Mouse (Mus musculus) spleen, postnatal 36 days (tissue): ENCODE data around the gene Wfdc17.
A peak's percentile ranks its signal among the peaks of the same experiment; 100 is the strongest.

Source experiments
- DNase-seq, 2 experiments: peaks; one replicate each; pipeline ENCODE4 v3.0.0; 2022; ENCODE audit warnings: low spot score in 2 of 2, mixed read lengths in 1 of 2

Gene Wfdc17

DNA sequence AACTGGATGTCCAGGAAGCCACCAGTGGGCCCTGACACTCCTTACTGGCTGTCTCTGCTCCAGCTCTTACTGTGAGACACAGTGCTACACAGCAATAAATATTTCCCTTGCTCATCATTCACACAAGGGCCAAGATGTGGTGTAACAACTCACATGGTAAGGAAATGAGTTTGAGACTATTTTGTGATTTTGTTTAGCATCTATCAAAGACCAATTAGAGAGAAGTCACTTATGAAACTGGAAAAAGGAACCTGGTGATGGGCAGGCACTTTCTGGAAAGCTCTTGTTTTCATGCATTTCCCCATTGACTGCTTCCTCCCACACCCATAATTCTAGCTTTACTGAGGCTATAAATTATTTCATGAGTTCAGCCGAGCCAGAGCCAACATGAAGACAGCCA lies at the start of gene Wfdc17:
Wfdc17 (plus strand) TSS at position 287 of the 400 bp plus-strand sequence.
- peak in 1 of 2 experiments; percentile 6 for DNase-seq

DNA sequence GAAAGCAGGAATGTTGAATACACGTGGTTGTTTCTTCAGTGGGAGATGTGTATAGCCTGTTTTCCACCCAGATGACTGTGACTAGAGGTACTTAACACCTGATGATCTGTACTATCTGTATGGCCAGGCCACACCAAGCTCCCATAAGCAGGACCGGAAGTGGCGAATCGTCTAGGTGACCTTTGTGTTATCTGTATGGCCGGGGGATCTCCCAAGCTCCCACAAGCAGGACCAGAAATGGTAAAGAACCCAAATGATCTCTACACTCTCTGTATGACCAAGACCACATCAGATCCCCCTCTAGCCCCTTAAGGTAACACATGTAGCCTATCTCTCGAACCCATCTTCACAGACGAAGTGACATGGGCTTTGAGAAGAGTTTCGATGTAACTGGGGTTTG lies 49.2 kb upstream of the Wfdc17 start:
- DNase-seq = no peak

DNA sequence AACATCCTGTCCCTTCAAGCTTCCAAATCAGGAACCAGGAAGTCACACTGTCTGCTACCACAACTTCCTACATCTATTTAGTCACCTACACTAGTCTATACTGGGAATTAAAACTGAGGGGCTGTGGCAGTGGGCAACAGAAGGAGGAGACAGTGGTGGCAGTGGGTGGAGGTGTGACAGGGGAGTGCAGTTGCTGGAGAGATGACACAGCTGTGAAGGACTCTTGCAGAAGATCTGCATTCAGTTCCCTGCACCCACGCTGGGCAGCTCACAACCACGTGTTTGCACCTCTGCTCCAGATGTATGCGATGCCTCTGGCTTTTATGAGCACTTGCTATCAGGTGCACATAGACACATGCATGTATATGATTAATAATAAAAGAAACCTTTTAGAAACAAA lies 46.3 kb upstream of the Wfdc17 start:
- DNase-seq = no peak

DNA sequence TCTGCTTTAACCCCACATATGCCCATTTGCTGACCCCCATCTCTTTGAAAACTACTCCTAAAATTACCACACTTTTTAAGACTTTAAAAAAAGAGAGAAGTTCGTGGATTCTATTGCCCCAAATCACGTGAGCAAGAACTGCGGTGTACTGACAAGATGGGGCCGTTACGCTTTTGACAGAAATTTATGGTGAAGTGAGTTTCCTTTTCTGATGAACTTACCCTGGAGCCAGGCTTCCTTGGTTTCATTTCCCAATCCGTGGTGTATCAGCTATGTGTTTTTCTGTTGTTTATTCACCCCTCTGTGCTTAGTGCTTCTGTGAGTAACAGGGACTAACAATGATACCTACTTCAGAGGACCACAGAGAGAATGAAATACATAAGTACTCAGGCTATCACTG lies 45.0 kb upstream of the Wfdc17 start:
- no peak for DNase-seq

DNA sequence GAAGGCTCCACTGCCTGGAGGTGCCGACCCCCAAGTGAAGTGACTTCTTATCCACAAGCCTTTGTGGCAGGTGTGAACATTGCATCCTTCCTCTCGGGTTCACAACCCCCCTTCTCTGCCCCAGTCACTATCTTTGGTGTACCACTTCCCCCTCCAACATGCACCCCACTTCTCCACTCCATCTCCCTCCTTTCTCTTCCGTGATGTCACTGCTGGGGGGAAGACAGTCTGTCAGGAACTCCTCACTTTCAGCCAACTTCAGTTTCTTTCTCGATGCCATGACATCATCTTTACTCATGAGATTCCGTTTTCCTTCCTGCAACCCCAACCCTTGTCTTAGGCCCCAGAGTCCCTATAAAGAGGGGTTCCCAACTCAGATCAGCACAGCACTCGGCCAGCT lies 41.6 kb upstream of the Wfdc17 start, which contains the start of gene Ccl4:
Ccl4 (plus strand) TSS at position 381 of the 400 bp plus-strand sequence.
- DNase-seq = peak; percentile 18 to 31

DNA sequence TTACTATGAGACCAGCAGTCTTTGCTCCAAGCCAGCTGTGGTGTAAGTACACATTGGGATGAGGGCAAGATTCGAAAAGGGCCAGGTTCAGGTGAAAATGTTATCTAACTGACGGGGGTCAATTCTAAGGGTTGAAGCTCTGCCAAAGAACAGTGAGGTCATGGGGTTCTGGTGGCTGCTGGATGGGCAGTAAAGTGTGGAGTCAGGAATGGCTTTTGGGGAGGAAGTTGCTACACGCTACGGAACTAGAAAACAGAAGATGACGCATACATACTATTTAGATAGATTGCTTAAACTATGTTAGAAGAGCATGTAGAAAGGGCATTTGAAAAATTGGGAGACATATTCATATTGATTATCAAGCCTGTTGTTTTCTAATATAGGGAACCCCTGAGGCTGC lies 40.3 kb upstream of the Wfdc17 start:
- no peak for DNase-seq

DNA sequence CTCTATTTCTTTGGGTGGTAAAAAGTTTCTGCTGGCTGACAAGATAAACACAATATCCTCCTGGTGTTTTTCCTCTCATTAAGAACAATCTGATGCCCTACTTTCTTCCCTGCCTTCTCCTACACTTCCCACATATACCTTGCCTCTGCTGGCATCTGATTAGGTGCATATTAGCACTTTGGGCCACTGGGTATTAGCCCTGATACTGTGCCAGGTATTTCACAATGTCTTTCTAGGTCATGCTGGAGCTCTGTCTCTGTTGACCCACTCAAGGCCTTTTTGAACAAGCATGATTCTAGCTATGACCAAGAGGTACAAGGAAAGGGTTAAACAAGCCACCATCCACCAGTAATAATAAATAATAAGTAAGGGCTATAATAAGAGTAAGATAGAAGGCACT lies 32.0 kb upstream of the Wfdc17 start:
- DNase-seq = no peak

DNA sequence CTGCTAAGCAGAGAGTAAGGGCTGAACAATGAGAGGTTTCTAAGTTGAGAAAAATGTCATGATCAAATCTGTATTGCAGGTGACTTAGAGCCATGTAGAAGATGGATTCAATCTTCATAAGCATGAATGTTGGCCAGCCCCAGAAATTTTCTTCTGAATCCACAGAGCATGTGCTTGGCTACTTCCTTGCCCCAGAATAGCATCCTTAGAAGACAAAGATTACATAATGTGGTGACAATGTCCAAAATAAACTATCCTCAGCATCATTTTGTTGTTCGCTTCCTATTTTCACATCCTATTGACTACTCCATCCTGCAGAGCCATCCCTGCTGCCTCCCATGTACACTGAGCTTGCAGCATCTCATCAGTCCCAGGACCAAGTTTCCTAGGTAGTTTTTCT lies 28.1 kb upstream of the Wfdc17 start:
- no peak for DNase-seq

DNA sequence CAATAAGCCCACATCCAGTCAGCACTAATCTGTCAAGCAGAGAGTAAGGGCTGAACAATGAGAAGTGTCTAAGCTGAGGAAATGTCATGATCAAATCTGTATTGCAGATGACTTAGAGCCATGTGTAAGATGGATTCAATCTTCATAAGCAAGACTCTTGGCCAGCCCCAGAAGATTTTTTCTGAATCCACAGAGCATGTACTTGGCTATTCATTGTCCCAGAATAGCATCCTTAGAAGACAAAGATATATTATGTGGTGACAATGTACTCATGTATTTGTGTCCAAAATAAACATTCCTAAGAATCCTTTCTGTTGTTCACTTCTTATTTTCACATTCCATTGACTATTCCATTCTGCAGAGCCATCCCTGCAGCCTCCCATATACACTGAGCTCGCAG lies 13.9 kb upstream of the Wfdc17 start:
- no peak for DNase-seq

DNA sequence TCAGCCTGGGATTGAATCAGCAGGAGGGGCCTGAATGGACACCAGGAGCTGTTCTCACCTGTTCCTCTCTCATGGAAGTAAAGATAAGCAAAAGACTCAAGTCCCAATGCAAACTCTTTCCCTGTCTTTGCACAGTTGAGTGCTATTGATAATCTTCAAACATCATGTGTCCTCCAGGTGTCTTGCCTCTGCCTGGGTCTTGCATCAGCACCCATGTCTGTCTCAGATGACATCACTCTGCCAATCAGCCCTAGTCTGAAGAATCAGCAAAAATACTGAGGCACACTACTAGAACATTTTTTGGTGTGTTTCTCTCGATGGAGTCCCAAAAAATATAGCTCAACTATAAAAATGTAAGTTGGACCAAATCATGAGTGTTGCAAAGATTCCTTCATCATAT lies 11.8 kb upstream of the Wfdc17 start:
- no peak for DNase-seq

DNA sequence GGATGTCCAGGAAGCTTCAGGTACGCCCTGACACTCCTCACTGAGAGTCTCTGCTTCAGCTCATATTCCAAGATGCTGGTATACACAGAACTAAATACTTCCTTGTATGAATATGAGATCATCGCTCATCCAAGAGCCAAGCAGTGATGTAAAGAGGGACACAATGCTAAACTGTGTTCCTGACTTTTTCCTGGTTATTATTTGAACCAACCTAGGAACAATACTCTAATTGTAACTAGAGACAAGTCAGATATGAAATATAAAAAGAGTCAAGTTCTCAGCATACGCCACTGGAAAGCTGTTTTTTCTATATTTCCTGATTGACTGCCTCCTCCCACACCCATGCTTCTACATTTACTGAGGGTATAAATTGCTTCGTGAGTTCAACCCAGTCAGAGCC lies 4.9 kb downstream of the Wfdc17 start, which contains the start of gene Wfdc18:
Wfdc18 (plus strand) TSS at position 301 of the 400 bp plus-strand sequence.
- DNase-seq = no peak

DNA sequence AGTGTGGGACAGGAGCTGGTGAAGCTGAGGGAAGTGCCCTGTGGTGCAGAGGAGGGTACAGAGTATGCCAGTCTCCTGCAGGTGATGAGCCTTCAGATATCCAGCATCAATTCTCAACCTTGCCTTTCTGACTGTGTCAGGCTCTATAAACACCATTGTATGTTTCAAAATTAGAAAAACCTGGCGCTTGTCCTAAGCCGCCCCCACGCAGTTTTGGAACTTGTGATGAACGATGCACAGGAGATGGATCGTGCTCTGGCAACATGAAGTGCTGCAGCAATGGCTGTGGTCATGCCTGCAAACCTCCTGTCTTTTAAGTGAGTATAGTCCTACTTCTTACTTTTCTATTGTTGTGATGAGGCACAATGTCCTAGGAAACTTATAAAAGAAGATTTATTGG lies 5.9 kb downstream of the Wfdc17 start:
- no peak for DNase-seq

DNA sequence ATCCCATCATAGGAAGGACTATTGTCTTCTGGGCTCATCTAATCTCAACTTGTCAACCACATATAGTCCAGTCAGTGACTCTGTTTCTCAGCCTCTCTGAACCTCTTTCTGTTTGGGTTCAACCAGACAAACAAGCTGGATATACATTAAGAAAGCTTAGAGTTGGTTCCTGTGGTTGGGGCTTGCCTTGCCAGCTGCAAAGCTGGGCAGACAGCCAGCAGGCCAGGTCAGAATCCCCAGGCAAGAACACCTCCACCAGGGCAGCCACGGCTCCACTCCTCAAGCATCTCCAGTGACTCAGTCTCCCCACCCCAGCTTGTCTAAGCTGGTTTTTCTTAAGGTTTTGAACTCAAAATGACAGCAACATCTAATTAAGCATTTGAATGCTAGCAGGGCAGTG lies 8.9 kb downstream of the Wfdc17 start:
- DNase-seq = no peak

DNA sequence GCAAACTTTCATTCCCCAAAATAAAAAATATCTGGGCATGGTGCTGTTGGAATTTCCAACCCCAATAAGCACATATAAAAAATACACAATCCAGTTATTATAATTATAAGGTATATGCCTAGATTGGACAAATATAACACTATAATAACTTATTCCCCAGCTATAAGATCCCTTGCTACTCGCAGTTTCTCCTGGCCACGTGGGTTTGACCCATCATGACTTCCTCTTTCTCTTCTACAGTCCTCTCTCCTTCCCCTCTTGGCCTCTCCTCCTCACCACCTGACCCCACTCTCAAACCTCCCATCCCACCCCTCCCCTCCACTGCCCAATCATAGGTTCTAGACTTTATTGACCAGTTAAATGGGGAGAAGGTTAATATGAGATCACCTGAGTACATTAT lies 10.1 kb downstream of the Wfdc17 start:
- no peak for DNase-seq

DNA sequence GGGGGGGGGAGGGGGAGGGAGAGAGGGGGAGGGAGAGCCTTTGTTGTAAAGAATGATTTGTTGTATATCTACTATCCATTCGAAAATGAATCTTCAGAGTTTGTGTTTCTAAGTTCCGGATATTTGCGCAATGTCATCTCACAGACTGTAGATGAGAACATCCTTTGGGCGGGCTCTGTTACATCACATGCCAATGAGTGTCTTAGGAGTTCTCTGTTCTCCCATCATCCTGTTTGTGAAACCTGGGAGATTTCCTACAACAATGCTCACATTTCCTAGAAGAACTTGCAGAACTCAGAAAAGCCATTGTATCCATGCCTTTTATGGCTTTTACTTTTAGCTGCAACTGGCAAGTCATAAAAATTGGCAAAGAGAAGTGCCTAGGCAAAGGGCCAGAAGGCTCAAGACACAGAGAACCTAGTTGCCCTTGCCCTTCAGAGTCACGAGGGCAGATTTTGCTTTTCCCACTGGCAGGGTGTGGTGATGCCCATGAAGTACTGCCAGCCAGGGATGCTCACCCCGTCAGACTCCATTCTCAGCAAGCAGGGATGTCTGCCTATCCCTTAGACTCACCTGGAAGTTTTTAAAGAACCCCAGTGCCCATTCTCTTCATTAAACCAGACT lies 13.4 kb downstream of the Wfdc17 start:
- no peak for DNase-seq

DNA sequence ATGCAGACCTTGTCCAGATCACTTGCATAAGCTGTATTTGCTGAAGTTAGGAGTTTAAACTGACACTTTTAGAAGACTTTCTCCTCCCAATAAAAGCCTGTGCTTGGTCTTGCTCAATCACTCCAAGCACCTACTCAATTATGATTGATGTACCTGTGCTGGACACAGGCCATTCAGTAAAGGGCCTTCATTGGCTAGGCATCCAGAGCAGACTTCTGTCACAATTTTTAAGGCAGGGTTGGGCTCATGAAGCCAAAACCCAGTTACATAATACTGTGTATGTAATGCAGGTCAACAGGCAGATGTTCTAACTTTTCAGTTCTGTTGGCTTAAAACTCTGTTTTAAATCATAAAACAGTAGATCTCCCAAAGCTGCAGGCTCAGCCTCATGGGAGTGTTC lies 17.0 kb downstream of the Wfdc17 start:
- DNase-seq = no peak

DNA sequence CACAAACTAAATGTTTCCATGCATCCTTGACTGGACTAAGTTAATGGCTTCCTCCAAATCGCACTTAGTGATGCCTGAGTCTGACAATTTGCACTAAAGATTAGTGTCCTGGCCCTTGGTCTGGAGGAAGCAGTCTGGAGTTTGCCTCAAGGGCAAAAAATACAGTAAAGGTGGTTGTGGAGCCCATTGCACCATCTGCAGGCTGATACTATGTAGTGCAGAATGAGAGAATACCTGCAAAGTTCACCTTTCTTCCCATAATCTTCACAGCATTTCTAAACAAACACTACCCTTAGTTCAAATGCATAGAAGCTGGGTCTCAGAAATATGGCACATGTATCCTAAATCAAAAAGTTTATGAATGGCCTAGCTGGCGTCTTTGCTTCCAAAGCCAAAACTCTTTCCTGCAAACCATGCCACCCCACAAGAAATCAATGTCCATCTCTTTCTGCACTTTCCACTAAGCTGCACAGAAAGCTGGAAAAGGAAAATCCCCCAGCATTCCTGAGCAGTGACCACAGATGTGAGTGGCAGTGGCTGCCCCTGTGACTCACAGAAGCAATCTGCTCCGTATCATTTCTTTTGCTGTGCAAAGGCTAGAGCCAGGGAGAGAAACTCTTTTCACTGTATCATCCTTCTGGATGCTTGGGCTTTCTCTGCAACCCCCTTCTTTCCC lies 25.1 kb downstream of the Wfdc17 start:
- no peak for DNase-seq

DNA sequence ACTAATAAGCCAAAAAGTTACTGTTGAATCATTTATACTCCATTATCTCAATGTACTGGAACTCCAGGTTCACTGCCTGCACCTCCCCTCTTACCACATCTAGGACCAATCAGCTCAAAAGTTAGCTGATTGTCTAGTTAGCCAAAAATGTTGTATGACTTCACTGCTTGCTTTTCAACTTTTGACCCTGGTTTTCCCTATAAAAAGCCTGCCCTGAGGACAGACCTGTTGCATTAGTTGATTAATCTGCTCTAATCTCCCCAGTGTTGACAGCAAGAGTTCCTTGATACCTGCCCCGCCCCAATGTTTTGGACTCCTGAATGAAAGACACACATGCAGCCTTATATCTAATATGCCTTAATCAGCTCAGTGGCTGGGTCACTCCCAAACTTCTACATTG lies 27.3 kb downstream of the Wfdc17 start:
- no peak for DNase-seq

DNA sequence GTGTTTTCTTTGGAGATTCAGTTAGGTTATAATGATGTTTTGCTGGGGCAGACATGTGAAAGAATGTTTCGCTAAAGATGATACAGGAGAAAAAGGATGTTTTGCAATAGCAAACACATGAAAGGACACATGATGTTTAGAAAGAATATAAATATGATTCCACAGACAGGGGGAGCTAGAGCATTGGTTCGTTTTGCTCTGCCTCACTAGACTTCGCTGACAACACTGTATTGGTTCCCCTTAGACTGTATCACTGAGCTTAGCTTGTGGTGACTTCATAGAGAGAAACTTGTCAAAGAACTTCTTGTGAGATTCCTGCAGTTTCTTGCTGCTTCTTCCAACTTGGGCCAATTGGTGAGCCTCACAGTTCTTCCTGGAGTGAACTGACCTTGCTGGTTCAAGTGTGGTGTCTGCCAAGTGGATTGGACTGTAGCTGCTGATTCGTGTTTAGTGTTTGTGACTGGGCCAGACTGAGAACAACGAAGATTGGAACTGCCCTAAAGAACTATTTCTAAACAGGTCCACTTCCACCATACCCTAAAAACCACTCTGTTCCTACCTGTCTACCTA lies 29.4 kb downstream of the Wfdc17 start:
- no peak for DNase-seq

DNA sequence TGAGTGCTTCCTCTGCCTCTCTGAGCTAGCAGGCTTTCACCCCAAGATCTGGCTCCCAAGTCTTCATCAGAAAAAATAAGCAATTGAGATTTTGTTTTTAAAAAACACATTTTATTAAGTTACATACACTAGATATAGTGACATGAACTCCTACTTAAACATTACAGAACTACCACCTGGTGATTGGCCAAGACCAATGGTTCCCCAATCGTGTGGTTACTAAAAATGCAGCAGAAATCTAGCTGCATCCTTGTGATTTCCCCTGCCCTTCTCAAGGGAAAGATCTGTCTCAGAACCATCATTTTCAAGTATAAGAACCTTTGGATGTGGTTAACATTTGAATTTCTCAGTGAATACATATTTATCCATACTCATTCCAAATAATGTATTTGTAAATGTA lies 30.4 kb downstream of the Wfdc17 start:
- no peak for DNase-seq

DNA sequence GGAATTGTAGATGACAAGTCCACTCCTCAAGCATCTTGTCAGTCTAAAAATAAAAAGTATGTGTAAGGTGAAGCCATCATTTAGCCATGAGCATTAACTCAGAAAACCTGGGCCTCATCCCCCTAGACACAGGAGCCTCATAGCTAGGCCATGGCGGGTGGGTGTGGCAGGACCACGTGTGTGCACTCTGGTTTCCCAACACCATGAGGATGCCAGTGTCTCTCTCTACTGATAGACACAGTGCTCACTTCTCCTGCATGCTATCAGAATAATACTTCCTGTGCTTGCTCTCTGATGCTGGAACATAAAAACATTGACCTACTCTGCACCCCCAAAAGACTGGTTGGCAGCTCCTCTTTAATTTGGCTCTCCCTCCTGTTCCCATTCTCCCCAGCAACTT lies 32.1 kb downstream of the Wfdc17 start:
- DNase-seq = no peak

DNA sequence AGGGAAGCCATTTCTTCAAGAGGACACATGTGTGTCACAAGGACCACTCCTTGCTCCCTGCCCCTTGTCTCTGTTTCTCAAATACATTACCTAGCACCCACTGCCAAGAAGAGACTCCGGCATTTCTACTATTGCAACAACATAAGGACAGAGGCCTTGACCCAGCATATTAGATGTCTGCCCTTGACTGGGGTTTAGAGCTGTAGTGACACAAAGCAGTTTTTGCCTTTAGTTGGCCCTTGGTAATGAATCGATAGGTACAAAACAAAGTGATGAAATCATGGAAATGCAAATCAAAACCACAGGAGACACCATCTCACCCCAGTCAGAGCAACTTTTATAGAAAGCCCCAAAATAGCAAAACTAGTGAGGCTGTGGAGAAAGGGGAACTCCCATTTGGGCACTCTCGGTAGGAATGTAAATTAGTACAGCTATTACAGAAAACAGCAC lies 33.3 kb downstream of the Wfdc17 start:
- peak; percentile 83 to 87 for DNase-seq

DNA sequence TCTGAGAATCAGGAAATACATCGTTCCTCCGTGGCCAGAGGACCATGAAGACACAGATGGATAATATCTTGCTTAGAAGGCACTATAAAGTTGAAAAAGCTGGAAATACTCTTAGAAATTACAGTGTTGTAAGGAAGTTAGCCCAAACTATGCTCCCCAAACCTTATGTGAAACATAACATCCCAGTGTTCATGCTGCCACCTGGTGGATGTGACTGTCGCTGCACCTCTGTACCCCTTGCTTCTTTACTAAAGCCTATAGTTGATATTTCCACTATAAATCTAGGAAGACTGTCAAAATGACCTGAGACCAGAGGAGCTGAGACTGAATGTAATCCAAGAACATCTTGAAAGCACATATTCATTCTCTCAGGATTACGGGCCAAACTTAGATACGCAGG lies 35.5 kb downstream of the Wfdc17 start:
- peak; percentile 64 to 77 for DNase-seq
